Mouse (Mus musculus) monocyte, adult 2 months (primary cell): ENCODE data around the gene Cenpt.

Experiments used
- DNase-seq, 2 experiments: peaks; one replicate each; pipeline ENCODE4 v3.0.0; 2022; ENCODE audit warnings: low spot score in 2 of 2, low read depth in 1 of 2

The Cenpt gene

DNA sequence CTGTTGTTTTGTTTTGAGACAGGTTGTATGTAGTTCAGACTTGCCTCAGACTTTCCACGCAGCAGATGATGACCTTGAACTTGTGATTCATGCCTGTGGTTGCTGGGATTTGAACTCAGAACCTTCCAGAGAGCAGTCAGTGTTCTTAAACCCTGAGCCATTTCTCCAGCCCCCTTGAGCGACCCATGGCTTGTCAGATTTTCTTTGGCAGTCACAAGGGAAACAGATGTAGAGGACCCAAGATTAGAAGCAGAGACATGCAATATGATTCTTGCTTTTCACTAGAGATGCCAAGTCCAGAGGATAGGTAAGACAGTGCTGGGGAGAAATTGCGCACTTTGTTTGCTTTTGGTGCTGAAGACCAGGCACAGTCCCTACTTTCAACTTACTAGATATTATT lies at the start of gene Cenpt:
TSS of gene Cenpt (minus strand) at position 101 of the 400 bp plus-strand sequence.
- DNase-seq: no peak

DNA sequence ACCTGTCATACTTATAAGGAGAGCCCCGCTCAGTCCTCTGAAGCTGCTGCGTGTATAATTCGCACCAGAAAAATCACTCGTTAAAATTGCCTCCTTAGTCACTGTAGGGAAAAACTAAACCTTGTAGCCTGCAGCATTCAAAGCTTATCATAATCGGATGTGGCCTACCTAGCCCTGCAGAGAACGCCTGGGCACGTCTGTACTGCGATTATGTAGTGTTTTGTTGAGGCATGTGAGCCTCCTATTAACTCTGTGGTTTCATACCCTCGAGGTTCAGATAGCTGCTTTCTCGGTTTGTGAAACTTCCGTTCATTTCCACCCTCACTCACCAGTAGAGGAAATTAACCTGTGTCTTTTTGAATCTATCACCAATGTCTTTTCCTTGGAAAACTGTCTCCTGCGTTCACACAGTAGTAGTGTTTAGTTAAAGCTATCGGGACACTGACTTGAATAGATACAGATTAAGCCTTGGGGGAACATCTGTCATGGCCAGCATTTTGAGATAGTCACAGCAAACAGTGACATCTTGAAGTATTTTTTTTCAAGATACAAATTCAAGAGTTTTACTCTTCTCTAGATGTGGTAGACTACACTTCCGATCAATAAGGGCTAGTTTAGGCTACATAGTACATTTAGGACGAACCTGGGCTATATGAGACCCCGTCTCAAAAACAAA lies 48.0 kb upstream of the Cenpt start:
- no peak for DNase-seq

DNA sequence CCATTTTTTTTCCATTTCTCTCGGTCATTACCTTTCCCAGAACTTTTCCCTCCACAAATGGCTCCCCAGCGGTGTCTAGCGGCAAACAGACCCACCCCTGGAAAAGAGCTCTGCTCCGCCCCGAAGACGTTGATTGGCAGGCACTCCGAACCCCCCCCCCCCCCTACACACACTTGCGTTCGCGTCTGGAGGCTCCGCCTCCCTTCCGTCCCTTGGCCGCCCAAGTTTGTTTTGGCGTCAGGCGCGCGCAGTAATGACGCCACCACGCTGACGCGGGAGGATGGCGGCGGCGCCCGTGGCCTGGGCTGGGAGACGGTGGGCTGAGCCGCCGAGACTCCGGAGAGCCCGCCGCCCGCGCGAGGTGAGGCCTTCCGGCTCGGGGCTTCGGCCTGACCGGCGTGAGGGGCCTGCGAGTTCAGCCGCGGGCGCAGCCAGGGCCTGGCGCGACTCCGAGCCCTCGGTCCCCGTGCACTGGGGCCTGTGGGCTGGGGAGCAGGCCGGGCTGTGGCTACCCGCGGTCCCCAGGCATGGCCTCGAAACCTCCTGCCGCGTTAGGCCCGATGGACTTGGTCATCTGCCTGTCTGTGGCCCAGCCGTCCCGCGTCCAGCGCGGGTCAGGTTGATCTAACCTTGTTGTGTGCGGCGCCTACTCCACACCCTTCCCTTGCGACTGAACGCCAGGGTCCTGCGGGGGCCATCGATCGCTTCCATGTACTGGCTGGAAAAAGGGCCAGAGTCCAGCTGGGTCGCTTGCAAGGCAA lies 47.3 kb upstream of the Cenpt start, which contains the start of gene Pskh1:
TSS of gene Pskh1 (plus strand) at position 262 of the 761 bp plus-strand sequence.
- DNase-seq: peak; percentile 75 to 88

DNA sequence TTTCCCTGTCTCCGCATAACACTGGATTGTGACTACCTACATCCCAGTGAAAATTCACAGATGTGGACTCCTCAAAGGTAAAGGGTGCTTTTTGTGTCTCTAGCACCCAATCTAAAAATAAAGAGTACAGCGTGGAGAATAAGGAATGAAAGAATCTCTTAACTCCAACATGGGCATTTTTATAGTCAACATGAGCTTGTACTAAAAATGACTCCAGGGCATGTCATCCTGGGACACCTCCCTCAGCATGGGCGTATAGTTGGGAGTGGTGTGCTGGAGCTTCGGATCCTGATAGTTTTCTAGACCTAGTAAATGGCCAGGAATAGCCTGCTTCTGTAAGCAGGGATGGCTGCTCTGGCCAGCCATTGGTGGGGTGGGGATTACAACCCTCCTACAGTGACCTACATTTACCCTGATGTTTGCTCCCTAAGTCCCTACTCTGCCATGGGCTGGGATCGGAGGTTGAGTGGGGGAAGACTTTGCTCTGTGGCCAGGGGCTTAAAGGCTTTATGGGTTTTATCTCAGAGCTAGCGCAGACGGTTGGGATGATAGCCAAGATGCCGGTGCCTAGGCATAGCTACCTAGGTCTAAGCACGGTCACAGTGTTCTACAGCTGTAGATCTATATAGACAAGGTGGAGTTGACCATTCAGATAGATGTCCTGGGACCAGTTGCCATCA lies 44.9 kb upstream of the Cenpt start:
- no peak for DNase-seq

- DNase-seq: no peak
These were observed 40.3 kb upstream of the Cenpt start, which contains the start of gene Nrn1l for GRCm38 (mm10) chr8:105893339-105893738. Nrn1l (plus strand) TSS chr8:105893567.

DNA sequence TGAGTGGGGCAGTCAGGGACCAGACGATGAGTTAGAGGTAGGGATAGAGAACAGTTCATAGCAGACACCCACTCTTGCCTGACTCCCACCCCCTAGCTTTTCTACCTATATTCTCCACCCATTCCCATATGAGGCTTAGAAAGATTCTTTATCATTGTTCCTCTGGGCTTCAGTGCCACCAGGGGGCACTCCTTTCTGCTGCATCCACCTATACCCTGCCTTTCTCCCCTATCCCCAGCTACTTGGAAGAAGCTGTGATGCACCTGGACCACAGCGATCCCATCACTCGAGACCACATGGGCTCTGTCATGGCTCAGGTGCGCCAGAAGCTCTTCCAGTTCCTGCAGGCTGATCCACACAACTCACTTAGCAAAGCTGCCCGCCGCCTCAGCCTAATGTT lies 39.4 kb upstream of the Cenpt start:
- DNase-seq: no peak

GRCm38 (mm10) chr8:105890870-105891269 lies 37.8 kb upstream of the Cenpt start:
- DNase-seq: no peak

DNA sequence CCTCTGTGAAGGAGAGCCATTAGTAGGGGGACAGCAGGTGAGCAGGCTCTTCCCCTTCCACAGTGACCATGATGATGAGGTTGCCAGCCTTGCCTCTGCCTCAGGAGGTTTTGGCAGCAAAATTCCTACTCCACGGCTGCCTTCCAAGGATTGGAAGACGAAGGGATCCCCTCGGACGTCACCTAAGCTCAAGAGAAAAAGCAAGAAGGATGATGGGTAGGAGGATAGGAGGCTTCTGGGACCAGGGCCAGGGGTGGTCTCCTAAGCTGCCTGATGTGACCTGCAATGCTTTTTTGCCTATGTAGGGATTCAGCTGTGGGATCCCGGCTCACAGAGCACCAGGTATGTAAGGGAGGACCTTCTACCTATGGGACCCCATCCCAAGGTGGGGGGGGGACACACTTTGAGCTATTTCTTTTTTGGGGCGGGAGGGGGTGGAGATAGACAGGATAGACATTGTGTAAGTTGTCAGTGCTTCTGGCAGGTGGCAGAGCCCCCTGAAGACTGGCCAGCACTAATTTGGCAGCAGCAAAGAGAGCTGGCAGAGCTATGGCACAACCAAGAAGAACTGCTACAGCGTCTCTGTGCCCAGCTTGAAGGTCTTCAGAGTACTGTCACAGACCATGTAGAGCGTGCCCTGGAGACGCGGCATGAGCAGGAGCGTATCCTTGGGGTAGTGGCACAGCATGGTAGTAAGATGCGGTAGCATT lies 36.8 kb upstream of the Cenpt start:
- DNase-seq: no peak

DNA sequence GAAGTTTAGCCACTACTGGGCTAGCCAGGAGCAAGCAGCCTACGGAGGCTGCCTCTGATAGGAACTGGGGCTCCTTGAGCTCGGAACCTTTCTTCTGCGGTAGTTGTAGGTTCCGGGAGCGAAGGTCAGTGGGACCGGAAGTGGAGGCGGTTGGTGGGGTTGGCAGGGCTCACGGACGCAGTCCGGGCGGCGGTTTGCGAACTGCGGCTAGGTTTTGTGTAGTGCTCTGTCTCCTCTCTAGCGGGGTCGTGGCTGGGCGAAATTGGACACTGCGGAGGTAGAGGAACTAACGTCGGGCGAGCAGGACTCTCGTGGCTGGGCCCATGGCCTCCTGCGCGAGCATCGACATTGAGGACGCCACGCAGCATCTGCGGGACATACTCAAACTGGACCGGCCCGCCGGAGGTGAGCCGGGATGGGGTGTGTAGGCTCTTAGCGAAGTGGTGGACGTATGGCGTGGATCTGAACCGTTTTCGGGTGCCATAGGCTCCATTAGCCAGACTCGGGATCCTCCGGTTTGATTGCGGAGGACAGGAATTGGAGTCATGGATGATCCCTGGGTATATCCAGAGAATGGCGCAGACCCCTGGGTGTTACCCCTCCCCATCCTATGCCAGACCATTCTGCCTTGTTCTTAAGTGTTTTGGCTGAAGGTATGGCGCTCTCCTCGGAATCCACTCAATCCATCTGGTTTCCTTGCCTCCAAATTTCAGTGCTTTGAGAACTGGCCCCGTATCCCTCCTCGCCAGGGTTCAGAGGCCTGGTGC lies 27.9 kb upstream of the Cenpt start, which contains the start of gene Edc4:
TSS of gene Edc4 (plus strand) at position 128 of the 767 bp plus-strand sequence.
- DNase-seq: peak; percentile 59 to 82

DNA sequence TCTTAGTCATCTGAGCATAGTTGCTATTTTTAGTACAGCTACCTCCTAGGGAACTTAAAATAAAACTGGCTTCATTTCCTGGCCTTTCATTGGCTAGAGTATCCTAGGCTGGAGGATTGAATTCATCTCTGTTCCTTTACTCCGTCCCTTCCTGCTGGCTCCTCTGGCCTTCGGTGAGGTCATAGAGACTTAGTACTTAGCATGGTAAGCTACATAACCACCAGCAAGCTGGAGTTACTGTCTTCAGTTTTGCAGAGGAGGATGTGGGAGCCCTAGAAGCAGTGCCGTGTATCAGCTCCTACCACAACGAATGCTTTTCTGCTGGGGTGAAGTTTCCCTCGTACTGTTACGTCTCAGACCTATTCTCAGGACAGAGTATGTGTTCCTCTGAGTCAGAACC lies 21.2 kb upstream of the Cenpt start:
- no peak for DNase-seq

GRCm38 (mm10) chr8:105866364-105867029 lies 13.4 kb upstream of the Cenpt start:
- DNase-seq: no peak

GRCm38 (mm10) chr8:105861951-105862350 lies 8.9 kb upstream of the Cenpt start:
- DNase-seq: no peak

DNA sequence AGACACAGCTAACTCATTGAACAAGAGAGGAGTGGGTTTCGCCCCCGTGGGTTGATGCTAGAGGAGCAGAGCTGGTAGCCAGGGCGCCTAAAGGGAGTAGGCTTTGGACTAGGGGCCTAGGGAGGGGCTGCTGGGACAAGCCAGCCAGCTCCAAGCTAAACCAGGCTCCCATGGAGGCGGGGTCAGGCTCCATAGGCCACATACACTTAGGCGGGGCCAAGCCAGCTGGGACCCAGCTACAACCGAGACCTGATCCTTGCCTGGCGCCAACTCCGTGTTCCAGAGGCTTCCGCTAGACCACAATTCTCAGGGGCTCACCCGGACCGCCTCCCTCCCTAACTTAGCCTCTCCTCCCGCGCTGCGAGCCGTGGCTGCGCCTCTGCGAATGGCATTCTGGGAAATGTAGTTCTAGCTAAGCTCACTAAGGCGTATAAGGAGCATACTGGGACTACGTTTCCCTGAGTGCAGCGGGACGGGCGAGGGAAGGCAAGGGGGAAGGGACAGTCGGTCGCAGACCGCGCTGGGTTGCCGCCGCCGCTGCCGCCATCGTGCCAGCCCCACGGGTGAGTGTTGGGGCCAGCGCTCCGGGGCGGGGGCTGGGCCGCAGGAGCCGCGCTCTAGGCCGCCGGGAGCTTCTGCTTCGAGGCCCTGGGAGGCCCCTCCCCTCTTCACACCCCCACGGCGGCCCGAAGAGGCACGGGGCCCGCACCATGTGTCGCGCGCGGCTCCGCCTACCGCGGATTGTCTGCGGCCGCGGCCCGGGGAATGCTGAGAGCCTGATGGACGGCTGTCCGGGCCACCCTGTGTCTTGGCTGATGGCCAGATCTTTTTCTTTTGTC lies 7.3 kb upstream of the Cenpt start, which contains the start of gene Nutf2:
TSS of gene Nutf2 (plus strand) at position 438 of the 839 bp plus-strand sequence.
- peak; percentile 83 to 91 for DNase-seq

GRCm38 (mm10) chr8:105859314-105859713 lies 6.2 kb upstream of the Cenpt start:
- no peak for DNase-seq

DNA sequence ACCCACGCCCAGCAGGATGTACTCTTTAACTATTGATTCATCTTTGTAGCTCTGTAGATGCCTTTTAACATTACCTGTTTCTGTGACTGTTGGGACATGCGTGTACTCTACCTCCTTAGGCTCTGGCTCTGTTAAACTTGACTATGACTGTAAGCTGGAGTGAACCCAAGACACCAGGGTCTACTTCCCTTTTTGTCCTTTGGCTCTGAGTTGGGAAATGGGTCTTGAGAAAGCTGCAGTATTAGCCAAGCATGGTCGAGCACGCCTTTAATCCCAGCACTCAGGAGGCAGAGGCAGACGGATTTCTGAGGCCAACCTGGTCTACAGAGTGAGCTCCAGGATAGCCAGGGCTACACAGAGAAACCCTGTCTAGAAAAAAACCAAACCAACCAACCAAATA lies 5.4 kb upstream of the Cenpt start:
- peak; percentile 51 to 70 for DNase-seq

GRCm38 (mm10) chr8:105856168-105856835 lies 3.2 kb upstream of the Cenpt start:
- DNase-seq: no peak

- DNase-seq: no peak
These were observed 2.4 kb upstream of the Cenpt start for GRCm38 (mm10) chr8:105855248-105856167.
